Mouse (Mus musculus) kidney, embryonic 16.5 days (tissue): ENCODE data around the gene Ap3s2. TPM values are rescaled to one million over a fixed set of nuclear protein-coding genes. Genes with fewer than 3 reads are reported as not detected.

Experiments used
- ATAC-seq: fragments of 200-750 bp; cut with Nextera tagmentation; 2 replicates; pipeline ENCODE4 v1.8.0; 2017; ENCODE audit warnings: moderate TSS enrichment; ENCODE audit not compliant: low FRiP score, low TSS enrichment
- H3K27ac ChIP-seq: fragments of 300-500 bp; sonication (generic); 2 replicates; pipeline ENCODE4 v1.5.1; 2014; ENCODE audit warnings: low read length
- H3K27me3 ChIP-seq: fragments of 300-500 bp; sonication (generic); 2 replicates; pipeline ENCODE4 v1.6.1; 2014; ENCODE audit warnings: low read length, control low read depth, mixed read lengths; ENCODE audit not compliant: insufficient read depth
- H3K36me3 ChIP-seq: fragments of 300-500 bp; sonication (generic); 2 replicates; pipeline ENCODE4 v1.6.1; 2014; ENCODE audit warnings: low read length, control low read depth, mixed read lengths; ENCODE audit not compliant: insufficient read depth
- H3K4me1 ChIP-seq: fragments of 300-500 bp; sonication (generic); 2 replicates; pipeline ENCODE4 v1.6.1; 2014; ENCODE audit warnings: low read length, control low read depth, mixed read lengths; ENCODE audit not compliant: insufficient read depth
- H3K4me2 ChIP-seq: fragments of 300-500 bp; sonication (generic); replicated peaks from 2 replicates; pipeline ENCODE4 v1.6.1; 2014; ENCODE audit warnings: low read depth, low read length
- H3K4me3 ChIP-seq: fragments of 300-500 bp; sonication (generic); 2 replicates; pipeline ENCODE4 v1.5.1; 2014; ENCODE audit warnings: mild to moderate bottlenecking, low read length
- H3K9ac ChIP-seq: fragments of 300-500 bp; sonication (generic); replicated peaks from 2 replicates; pipeline ENCODE4 v1.6.1; 2014; ENCODE audit warnings: low read length
- H3K9me3 ChIP-seq: fragments of 300-500 bp; sonication (generic); 2 replicates; pipeline ENCODE4 v1.6.1; 2016; ENCODE audit warnings: low read length, control low read depth
- WGBS: fragments of 180-500 bp; shearing (Covaris S2); extraction: QIAGEN DNeasy Blood & Tissue Kit; methylation state at CpG from one replicate; pipeline ENCODE4 v1.1.7; 2014; 5-methylcytosine and 5-hydroxymethylcytosine counted together
- microRNA-seq: library from miRNA; unstranded; fragments of <30 nt; microRNA quantifications from one replicate; pipeline ENCODE4, GENCODE M21; 2016
- polyA plus RNA-seq: library from polyadenylated mRNA; unstranded; fragments of >200 nt; fragmentation: Nextera tagmentation; extraction: Ambion mirVana; gene quantifications from 2 replicates; pipeline ENCODE4 v1.2.1, GENCODE M21; 2015

The Ap3s2 gene
- polyA plus RNA-seq, 1 experiment from 2014 or later: 32.1 TPM

DNA sequence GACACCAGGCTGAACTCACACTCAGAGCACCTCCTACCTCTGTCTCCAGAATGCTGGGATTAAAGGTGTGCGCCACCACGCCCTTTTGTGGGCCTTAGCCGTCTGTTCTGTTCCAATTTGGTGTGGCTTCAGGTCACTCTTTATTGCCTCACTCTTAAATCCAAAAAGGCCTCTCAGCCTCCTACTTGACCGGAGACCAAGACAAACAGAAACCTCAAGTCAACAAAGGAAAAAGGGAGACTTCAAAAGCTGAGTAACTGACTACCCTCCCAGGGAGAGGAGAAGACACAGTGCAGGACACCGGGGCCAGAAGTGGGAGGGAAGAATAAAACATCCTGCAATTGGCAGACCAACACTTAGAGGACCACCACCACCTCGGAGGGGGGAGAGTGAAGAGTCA, 89.3 kb downstream of the Ap3s2 start:
- no peak overlapping the region for H3K9ac ChIP-seq
- peak overlapping the region; percentile 55; the same call in 1 of the 2 replicates for H3K27ac ChIP-seq
- no peaks in the 10 kb centered on the region for H3K27me3 ChIP-seq
- H3K9me3 ChIP-seq: no peaks in the 10 kb centered on the region
- no peak overlapping the region for H3K4me2 ChIP-seq
- WGBS: 40% methylated on average over 6 of the region's 6 CpGs
- H3K4me3 ChIP-seq: no peak overlapping the region
- H3K36me3 ChIP-seq: peaks cover 12% of the 10 kb centered on the region
- 0 out of 2 replicates have a peak, but pooled peaks have one; percentile 46 for ATAC-seq
- 0 out of 2 replicates have a peak, but pooled peaks cover 5% of the 10 kb centered on the region for H3K4me1 ChIP-seq

DNA sequence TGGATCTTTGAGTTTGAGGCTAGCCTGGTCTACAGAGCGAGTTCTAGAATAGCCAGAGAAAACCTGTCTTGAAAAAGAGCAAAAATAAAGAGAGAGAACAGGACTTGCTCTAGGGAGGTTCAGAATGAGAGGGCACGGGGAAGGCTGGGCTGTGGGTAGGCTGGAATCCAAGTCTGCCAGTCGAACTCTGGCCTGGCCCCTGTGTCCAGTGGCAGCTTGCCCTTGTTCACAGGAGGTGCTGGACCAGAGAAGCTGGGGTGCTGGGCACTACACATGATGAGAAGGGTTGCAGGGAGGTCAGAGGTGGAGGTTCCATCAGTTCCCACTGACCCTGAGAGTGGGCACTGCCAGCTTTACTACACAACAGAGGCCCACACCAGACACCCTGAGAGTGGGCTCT, 92.1 kb downstream of the Ap3s2 start:
- ATAC-seq: no peak
- Histone ChIP-seq H3K27ac (no peak overlapping the region), H3K4me1 (0 out of 2 replicates have a peak, but pooled peaks cover 5% of the 10 kb centered on the region), H3K9me3 (peaks cover 4% of the 10 kb centered on the region; the same call in 1 of the 2 replicates), H3K9ac (no peak overlapping the region), H3K27me3 (no peaks in the 10 kb centered on the region), H3K4me2 (no peak overlapping the region), H3K4me3 (no peak overlapping the region), H3K36me3 (peaks cover 27% of the 10 kb centered on the region)
- 82% methylated on average over 3 of the region's 3 CpGs for WGBS

Small RNA genes within 50 kb of the gene (microRNA-seq; reads per million reads assigned to microRNA genes)
- gene Gm24541: not detected

Other genes with a start within 250 kb of the Ap3s2 start
- gene Kif7, start 204.9 kb downstream of the Ap3s2 start, polyA plus RNA-seq: 4.4 TPM in 2 replicates
- 0.34 TPM in 1 of 2 replicates, not detected in the other for gene Plin1, start 187.7 kb downstream of the Ap3s2 start, polyA plus RNA-seq
- 10.5 and 14.3 TPM in 2 replicates for gene Pex11a, start 177.5 kb downstream of the Ap3s2 start, polyA plus RNA-seq
- gene Wdr93, start 177.5 kb downstream of the Ap3s2 start, polyA plus RNA-seq: 0.46 and 0.51 TPM in 2 replicates
- not detected in 2 replicates for gene Mesp1, start 126.9 kb downstream of the Ap3s2 start, polyA plus RNA-seq
- 0.78 and 0.82 TPM in 2 replicates for gene Mesp2, start 109.9 kb downstream of the Ap3s2 start, polyA plus RNA-seq
- 163 and 164 TPM in 2 replicates for gene Anpep, start 59.6 kb downstream of the Ap3s2 start, polyA plus RNA-seq
- gene Arpin, start 14.7 kb upstream of the Ap3s2 start, polyA plus RNA-seq: 33.8 and 35.7 TPM in 2 replicates
- gene Zfp710, start 104.2 kb upstream of the Ap3s2 start, polyA plus RNA-seq: 22.6 and 24.7 TPM in 2 replicates
- 782 and 850 TPM in 2 replicates for gene Idh2, start 194.7 kb upstream of the Ap3s2 start, polyA plus RNA-seq